ENCODE assay signal across 14 mouse cellular contexts in genomic region chr10:57231117-57231516, GRCm38 (mm10).
DNase-seq lines count a peak whose midpoint lies in the region; TF ChIP-seq lines count a peak whose summit lies in the region.
"Had no signal": no experiment of that assay in that cellular context is flagged by ENCODE, and none has a peak within 500 bp of the region (broad histone marks: within the 10 kb centered on the region; RNA-seq: fewer than 3 reads in every experiment).

No protein-coding gene starts in this region.

- no peak overlapping the region for H3K27ac ChIP-seq in cerebellum, adult 2 months (ENCODE audit: insufficient read depth, low read length)
- no peak overlapping the region for H3K27ac ChIP-seq in layer of hippocampus, adult 2 months
- H3K27ac ChIP-seq: liver, embryonic 15.5 days; midbrain, embryonic 12.5 days; neural tube, embryonic 13.5 days; stomach, embryonic 15.5 days had no signal

- no peak overlapping the region for H3K4me3 ChIP-seq in cerebellum, adult 2 months (replicated peaks; ENCODE audit: insufficient read depth, low read depth, low read length)
- H3K4me3 ChIP-seq in layer of hippocampus, adult 2 months: no peak overlapping the region
- H3K4me3 ChIP-seq: liver, embryonic 15.5 days; midbrain, embryonic 12.5 days; neural tube, embryonic 13.5 days; stomach, embryonic 15.5 days had no signal

- H3K4me1 ChIP-seq in cerebellum, adult 2 months (ENCODE audit: control insufficient read depth, insufficient read depth, low read length): no peaks in the 10 kb centered on the region
- H3K4me1 ChIP-seq: liver, embryonic 15.5 days; midbrain, embryonic 12.5 days; neural tube, embryonic 13.5 days; stomach, embryonic 15.5 days had no signal

- no peaks in the 10 kb centered on the region for H3K27me3 ChIP-seq in cerebellum, adult 2 months (ENCODE audit: control insufficient read depth, insufficient read depth, low read length)
- H3K27me3 ChIP-seq: liver, embryonic 15.5 days; midbrain, embryonic 12.5 days; neural tube, embryonic 13.5 days; stomach, embryonic 15.5 days had no signal

- DNase-seq in cerebellum, postnatal 10 days: peak; percentile 12 to 13
- DNase-seq in cerebellum, adult 2 months: no peak
- DNase-seq in kidney, postnatal 10 days: peak; percentile 19
- DNase-seq in kidney, postnatal 25 days: no peak
- peak; percentile 13 for DNase-seq in adipocyte (ENCODE audit: low spot score)
- peak; percentile 15 to 55 for DNase-seq in layer of hippocampus, adult 2 months (ENCODE audit: low spot score in 2 of 2)
- DNase-seq in right cerebral cortex, postnatal 10 days (ENCODE audit: low spot score in 2 of 2): no peak
- DNase-seq in adrenal gland, adult 2 months: no peak
- DNase-seq: cerebellum, adult 11-12 months; right cerebral cortex, postnatal 14 days had no signal

- WGBS in cerebellum, adult 2 months: 13% methylated on average over 3 of the region's 3 CpGs

- no peak for TF ChIP-seq POLR2A in cerebellum, adult 2 months (IDR thresholded peaks at IDR 0.05; ENCODE audit: borderline replicate concordance, insufficient read depth, low read length)

- TF ChIP-seq CTCF in cerebellum, adult 2 months (IDR thresholded peaks at IDR 0.05; ENCODE audit: borderline replicate concordance, insufficient read depth, low read depth, low read length): no peak
- no peak for TF ChIP-seq CTCF in layer of hippocampus, adult 2 months (conservative IDR thresholded peaks at IDR 0.05)

Comparison
In these comparisons a context has a peak if more than half of its experiments do, and no peak if none do; other contexts are left out.
1. DNase-seq: peak in cerebellum, postnatal 10 days (2 of 2), kidney, postnatal 10 days (single experiment), adipocyte (single experiment) and layer of hippocampus, adult 2 months (2 of 2); none in cerebellum, adult 2 months (0 of 2), kidney, postnatal 25 days (0 of 2), right cerebral cortex, postnatal 10 days (0 of 2) and adrenal gland, adult 2 months (single experiment).